Mouse (Mus musculus) limb, embryonic 13.5 days (tissue): ENCODE data around the gene Kif3a. TPM values are rescaled to one million over a fixed set of nuclear protein-coding genes. Genes with fewer than 3 reads are reported as not detected.

ENCODE experiments used
- ATAC-seq: fragments of 200-750 bp; cut with Nextera tagmentation; 2 replicates; pipeline ENCODE4 v1.8.0; 2017; ENCODE audit warnings: low read depth, moderate number of reproducible peaks, moderate TSS enrichment; ENCODE audit not compliant: low FRiP score
- H3K27ac ChIP-seq: fragments of 300-500 bp; sonication (generic); 2 replicates; pipeline ENCODE4 v1.5.1; 2015; ENCODE audit warnings: inconsistent platforms, mild to moderate bottlenecking, moderate library complexity
- H3K27me3 ChIP-seq: fragments of 300-500 bp; sonication (generic); 2 replicates; pipeline ENCODE4 v1.6.1; 2015; ENCODE audit warnings: mild to moderate bottlenecking, inconsistent platforms
- H3K36me3 ChIP-seq: fragments of 300-500 bp; sonication (generic); 2 replicates; pipeline ENCODE4 v1.6.1; 2015; ENCODE audit warnings: inconsistent platforms, mild to moderate bottlenecking, moderate library complexity
- H3K4me1 ChIP-seq: fragments of 300-500 bp; sonication (generic); 2 replicates; pipeline ENCODE4 v1.6.1; 2015; ENCODE audit warnings: inconsistent platforms
- H3K4me2 ChIP-seq: fragments of 300-500 bp; sonication (generic); replicated peaks from 2 replicates; pipeline ENCODE4 v1.6.1; 2015; ENCODE audit warnings: inconsistent platforms, mild to moderate bottlenecking, moderate library complexity
- H3K4me3 ChIP-seq: fragments of 300-500 bp; sonication (generic); 2 replicates; pipeline ENCODE4 v1.5.1; 2015; ENCODE audit warnings: moderate library complexity, mild to moderate bottlenecking, inconsistent platforms
- H3K9ac ChIP-seq: fragments of 300-500 bp; sonication (generic); 2 replicates; pipeline ENCODE4 v1.6.1; 2015; ENCODE audit warnings: mild to moderate bottlenecking, inconsistent platforms
- H3K9me3 ChIP-seq: fragments of 300-500 bp; sonication (generic); 2 replicates; pipeline ENCODE4 v1.6.1; 2016; ENCODE audit warnings: inconsistent platforms
- WGBS: fragments of 180-500 bp; shearing (Covaris S2); methylation state at CpG from one replicate; pipeline ENCODE4 v1.1.7; 2015; 5-methylcytosine and 5-hydroxymethylcytosine counted together
- polyA plus RNA-seq: library from polyadenylated mRNA; unstranded; fragments of >200 nt; fragmentation: Nextera tagmentation; extraction: Ambion mirVana; gene quantifications from 2 replicates; pipeline ENCODE4 v1.2.1, GENCODE M21; 2015

The Kif3a gene
- polyA plus RNA-seq, 1 experiment from 2014 or later = 105 TPM

- H3K9me3 ChIP-seq = no peaks in the 10 kb centered on the region
- H3K9ac ChIP-seq = no peak overlapping the region
- no peak overlapping the region for H3K4me3 ChIP-seq
- H3K36me3 ChIP-seq = no peaks in the 10 kb centered on the region
- no peak for ATAC-seq
- no peaks in the 10 kb centered on the region for H3K27me3 ChIP-seq
- no peak overlapping the region for H3K4me2 ChIP-seq
- peaks cover 80% of the 10 kb centered on the region for H3K4me1 ChIP-seq
- no peak overlapping the region for H3K27ac ChIP-seq
- 48% methylated on average over 4 of the region's 4 CpGs for WGBS
Observed at GRCm38 (mm10) chr11:53525461-53525860, 41.7 kb upstream of the Kif3a start.

- ATAC-seq = no peak
- Histone ChIP-seq H3K27me3 (no peaks in the 10 kb centered on the region), H3K4me2 (no peak overlapping the region; the same call in 1 of the 2 replicates), H3K27ac (no peak overlapping the region; the same call in 1 of the 2 replicates), H3K9ac (no peak overlapping the region), H3K4me1 (peaks cover 49% of the 10 kb centered on the region), H3K36me3 (peaks cover 12% of the 10 kb centered on the region), H3K9me3 (no peaks in the 10 kb centered on the region), H3K4me3 (no peak overlapping the region)
- WGBS = 51% methylated on average over 9 of the region's 9 CpGs
Observed at GRCm38 (mm10) chr11:53528397-53529252, 38.6 kb upstream of the Kif3a start.

GRCm38 (mm10) chr11:53529253-53529557 is 38.0 kb upstream of the Kif3a start:
- H3K36me3 ChIP-seq = peaks cover 17% of the 10 kb centered on the region
- ATAC-seq = no peak
- 57% methylated on average over 6 of the region's 6 CpGs for WGBS
- H3K4me3 ChIP-seq = no peak overlapping the region
- no peak overlapping the region for H3K9ac ChIP-seq
- H3K9me3 ChIP-seq = no peaks in the 10 kb centered on the region
- peak overlapping the region; percentile 6; the same call in 1 of the 2 replicates for H3K27ac ChIP-seq
- H3K4me2 ChIP-seq = no peak overlapping the region
- H3K4me1 ChIP-seq = peaks cover 43% of the 10 kb centered on the region
- no peaks in the 10 kb centered on the region for H3K27me3 ChIP-seq

GRCm38 (mm10) chr11:53530001-53530400 is 37.2 kb upstream of the Kif3a start:
- Histone ChIP-seq H3K4me1 (peaks cover 35% of the 10 kb centered on the region), H3K27ac (no peak overlapping the region), H3K9me3 (no peaks in the 10 kb centered on the region), H3K36me3 (peaks cover 25% of the 10 kb centered on the region), H3K4me2 (no peak overlapping the region), H3K27me3 (no peaks in the 10 kb centered on the region), H3K9ac (no peak overlapping the region), H3K4me3 (no peak overlapping the region)
- WGBS = 82% methylated on average over 9 of the region's 9 CpGs
- ATAC-seq = no peak

GRCm38 (mm10) chr11:53531578-53532230 is 35.5 kb upstream of the Kif3a start:
- no peak overlapping the region for H3K4me3 ChIP-seq
- H3K27me3 ChIP-seq = no peaks in the 10 kb centered on the region
- no peak overlapping the region for H3K9ac ChIP-seq
- peaks cover 42% of the 10 kb centered on the region for H3K36me3 ChIP-seq
- H3K9me3 ChIP-seq = no peaks in the 10 kb centered on the region
- ATAC-seq = no peak
- 93% methylated on average over 10 of the region's 10 CpGs for WGBS
- H3K4me2 ChIP-seq = no peak overlapping the region
- H3K4me1 ChIP-seq = peaks cover 27% of the 10 kb centered on the region
- no peak overlapping the region for H3K27ac ChIP-seq

GRCm38 (mm10) chr11:53532231-53532620 is 35.0 kb upstream of the Kif3a start:
- Histone ChIP-seq H3K4me3 (no peak overlapping the region), H3K27ac (no peak overlapping the region), H3K9me3 (no peaks in the 10 kb centered on the region), H3K4me1 (peaks cover 27% of the 10 kb centered on the region), H3K27me3 (no peaks in the 10 kb centered on the region), H3K4me2 (no peak overlapping the region), H3K36me3 (peaks cover 48% of the 10 kb centered on the region), H3K9ac (no peak overlapping the region)
- no peak for ATAC-seq
- WGBS = 89% methylated on average over 1 of the region's 1 CpGs

- WGBS = 75% methylated on average over 15 of the region's 15 CpGs
- H3K4me3 ChIP-seq = no peak overlapping the region
- H3K9me3 ChIP-seq = no peaks in the 10 kb centered on the region
- no peak for ATAC-seq
- no peaks in the 10 kb centered on the region for H3K4me1 ChIP-seq
- H3K27ac ChIP-seq = no peak overlapping the region
- H3K36me3 ChIP-seq = peaks cover 81% of the 10 kb centered on the region
- H3K27me3 ChIP-seq = no peaks in the 10 kb centered on the region
- no peak overlapping the region for H3K4me2 ChIP-seq
- H3K9ac ChIP-seq = no peak overlapping the region
Observed at GRCm38 (mm10) chr11:53539002-53539491, 28.1 kb upstream of the Kif3a start.

GRCm38 (mm10) chr11:53540394-53540793 is 26.8 kb upstream of the Kif3a start:
- Histone ChIP-seq H3K27ac (no peak overlapping the region), H3K9ac (no peak overlapping the region), H3K4me1 (no peaks in the 10 kb centered on the region), H3K9me3 (no peaks in the 10 kb centered on the region), H3K27me3 (no peaks in the 10 kb centered on the region), H3K36me3 (peaks cover 72% of the 10 kb centered on the region), H3K4me3 (no peak overlapping the region), H3K4me2 (no peak overlapping the region)
- ATAC-seq = no peak
- WGBS = 94% methylated on average over 3 of the region's 3 CpGs

GRCm38 (mm10) chr11:53541222-53541621 is 26.0 kb upstream of the Kif3a start:
- 80% methylated on average over 11 of the region's 11 CpGs for WGBS
- Histone ChIP-seq H3K4me3 (no peak overlapping the region), H3K27ac (no peak overlapping the region), H3K4me2 (no peak overlapping the region), H3K36me3 (peaks cover 64% of the 10 kb centered on the region), H3K27me3 (no peaks in the 10 kb centered on the region), H3K9me3 (no peaks in the 10 kb centered on the region), H3K4me1 (peaks cover 5% of the 10 kb centered on the region), H3K9ac (no peak overlapping the region)
- ATAC-seq = no peak

GRCm38 (mm10) chr11:53543021-53543420 is 24.2 kb upstream of the Kif3a start:
- ATAC-seq = no peak

GRCm38 (mm10) chr11:53546271-53546670 is 20.9 kb upstream of the Kif3a start:
- Histone ChIP-seq H3K9ac (0 out of 2 replicates have a peak overlapping the region, but pooled peaks have one; percentile 1), H3K27me3 (no peaks in the 10 kb centered on the region), H3K4me2 (no peak overlapping the region), H3K9me3 (no peaks in the 10 kb centered on the region), H3K27ac (no peak overlapping the region), H3K4me3 (no peak overlapping the region), H3K36me3 (peaks cover 24% of the 10 kb centered on the region), H3K4me1 (peaks cover 23% of the 10 kb centered on the region)
- no peak for ATAC-seq
- WGBS = 32% methylated on average over 6 of the region's 6 CpGs

More at GRCm38 (mm10) chr11:53543021-53543420, 24.2 kb upstream of the Kif3a start:
- H3K4me3 ChIP-seq = no peak overlapping the region
- H3K4me1 ChIP-seq = peaks cover 12% of the 10 kb centered on the region
- no peaks in the 10 kb centered on the region for H3K27me3 ChIP-seq
- 60% methylated on average over 7 of the region's 7 CpGs for WGBS
- H3K9ac ChIP-seq = no peak overlapping the region
- no peak overlapping the region for H3K4me2 ChIP-seq
- H3K36me3 ChIP-seq = peaks cover 47% of the 10 kb centered on the region
- H3K9me3 ChIP-seq = no peaks in the 10 kb centered on the region
- H3K27ac ChIP-seq = no peak overlapping the region

GRCm38 (mm10) chr11:53547566-53547965 is 19.6 kb upstream of the Kif3a start:
- no peak for ATAC-seq
- H3K9me3 ChIP-seq = no peaks in the 10 kb centered on the region
- H3K9ac ChIP-seq = no peak overlapping the region
- no peak overlapping the region for H3K4me3 ChIP-seq
- no peaks in the 10 kb centered on the region for H3K27me3 ChIP-seq
- H3K4me2 ChIP-seq = no peak overlapping the region
- 88% methylated on average over 6 of the region's 6 CpGs for WGBS
- peaks cover 13% of the 10 kb centered on the region for H3K36me3 ChIP-seq
- H3K4me1 ChIP-seq = peaks cover 23% of the 10 kb centered on the region
- no peak overlapping the region for H3K27ac ChIP-seq
